Mouse (Mus musculus) kidney, adult 2 months (tissue): ENCODE results near the gene Emc3.

Experiments used
- CTCF ChIP-seq: fragments of 200-500 bp; conservative IDR thresholded peaks from 2 replicates; pipeline ENCODE4 v1.5.1; 2011; ENCODE audit warnings: low read depth, mild to moderate bottlenecking, control low read depth, low read length, moderate library complexity, mixed read lengths; ENCODE audit not compliant: insufficient read depth, insufficient read length
- POLR2A ChIP-seq: fragments of 200-500 bp; IDR thresholded peaks from one replicate; pipeline ENCODE4 v1.6.1; 2011; ENCODE audit warnings: low read depth, low read length, control low read depth

- TF ChIP-seq CTCF, result no peak
- no peak for TF ChIP-seq POLR2A
Measured at GRCm38 (mm10) chr6:113507130-113507529, 24.3 kb downstream of the Emc3 start.
